Mouse (Mus musculus): Measurements from ENCODE around the gene Ttc30a1.
"Not testable (repeated sequence)": the region's sequence is repeated elsewhere in the genome, so short reads cannot be mapped to it uniquely, and the experiment has no call there.

The Ttc30a1 gene

GRCm38 (mm10) chr2:75982626-75983025 lies 859 bp upstream of the Ttc30a1 start:
- no peak for DNase-seq (ENCODE audit: low spot score)

GRCm38 (mm10) chr2:75980933-75981439 lies 781 bp downstream of the Ttc30a1 start:
- not testable (repeated sequence) for DNase-seq (ENCODE audit: low spot score)

GRCm38 (mm10) chr2:75977752-75978368 lies 3.9 kb downstream of the Ttc30a1 start, which contains the start of gene Ttc30a2:
Gene Ttc30a2, minus strand, starts transcription at chr2:75978170.
- not testable (repeated sequence) for DNase-seq (ENCODE audit: low spot score)

GRCm38 (mm10) chr2:75976070-75976469 lies 5.7 kb downstream of the Ttc30a1 start:
- DNase-seq (ENCODE audit: low spot score), result not testable (repeated sequence)

GRCm38 (mm10) chr2:75974131-75974530 lies 7.6 kb downstream of the Ttc30a1 start:
- no peak for DNase-seq (ENCODE audit: low spot score)

GRCm38 (mm10) chr2:75964972-75965371 lies 16.8 kb downstream of the Ttc30a1 start:
- DNase-seq (ENCODE audit: low spot score), result peak; percentile 10

GRCm38 (mm10) chr2:75964512-75964911 lies 17.3 kb downstream of the Ttc30a1 start:
- peak; percentile 69 for DNase-seq (ENCODE audit: low spot score)

GRCm38 (mm10) chr2:75964051-75964450 lies 17.7 kb downstream of the Ttc30a1 start:
- no peak for DNase-seq (ENCODE audit: low spot score)

- DNase-seq (ENCODE audit: low spot score), result no peak
Observed at GRCm38 (mm10) chr2:75963211-75963840, 18.4 kb downstream of the Ttc30a1 start.

GRCm38 (mm10) chr2:75960366-75961330 lies 21.1 kb downstream of the Ttc30a1 start:
- peak; percentile 5 for DNase-seq (ENCODE audit: low spot score)

GRCm38 (mm10) chr2:75959850-75960365 lies 21.9 kb downstream of the Ttc30a1 start:
- DNase-seq (ENCODE audit: low spot score), result peak; percentile 12

- DNase-seq (ENCODE audit: low spot score), result peak; percentile 24
Observed at GRCm38 (mm10) chr2:75959183-75959849, 22.5 kb downstream of the Ttc30a1 start.

- DNase-seq (ENCODE audit: low spot score), result no peak
Observed at GRCm38 (mm10) chr2:75955709-75956108, 26.1 kb downstream of the Ttc30a1 start.

GRCm38 (mm10) chr2:75953320-75953719 lies 28.4 kb downstream of the Ttc30a1 start:
- no peak for DNase-seq (ENCODE audit: low spot score)

GRCm38 (mm10) chr2:75950685-75951084 lies 31.1 kb downstream of the Ttc30a1 start:
- no peak for DNase-seq (ENCODE audit: low spot score)

- DNase-seq (ENCODE audit: low spot score), result peak; percentile 65
Observed at GRCm38 (mm10) chr2:75938117-75939063, 43.4 kb downstream of the Ttc30a1 start, which contains the start of gene Ttc30b. Gene Ttc30b, minus strand, starts transcription at chr2:75938585.

- DNase-seq (ENCODE audit: low spot score), result not testable (repeated sequence)
Observed at GRCm38 (mm10) chr2:75937520-75938116, 44.1 kb downstream of the Ttc30a1 start.

- DNase-seq (ENCODE audit: low spot score), result not testable (repeated sequence)
Observed at GRCm38 (mm10) chr2:75936685-75937084, 45.1 kb downstream of the Ttc30a1 start.

- DNase-seq (ENCODE audit: low spot score), result no peak
Observed at GRCm38 (mm10) chr2:75933541-75933940, 48.2 kb downstream of the Ttc30a1 start.

- DNase-seq (ENCODE audit: low spot score), result no peak
Observed at GRCm38 (mm10) chr2:75930941-75931340, 50.8 kb downstream of the Ttc30a1 start.
